Mouse (Mus musculus) C2C12 (cell line): ENCODE results near the gene Glp1r.

Source experiments
- CTCF ChIP-seq: IDR thresholded peaks from one replicate; pipeline ENCODE4 v1.5.1; 2011; ENCODE audit not compliant: control insufficient read depth, insufficient read depth, insufficient read length
- MAX ChIP-seq: IDR thresholded peaks from one replicate; pipeline ENCODE4 v1.6.1; 2011; ENCODE audit warnings: mild to moderate bottlenecking, control low read depth
- USF1 ChIP-seq: IDR thresholded peaks from one replicate; pipeline ENCODE4 v1.6.1; 2011; ENCODE audit warnings: low read depth, mild to moderate bottlenecking, control low read depth, moderate library complexity

GRCm38 (mm10) chr17:30874276-30874675 lies 27.3 kb upstream of the Glp1r start:
- TF ChIP-seq CTCF (no peak), MAX (no peak), USF1 (peak; percentile 50)
